Mouse (Mus musculus) kidney, adult 18-20 months (tissue): Measurements from ENCODE around the gene Kcp.

Source experiments
- DNase-seq: peaks from one replicate; pipeline ENCODE4 v3.0.0; 2021

The Kcp gene

DNA sequence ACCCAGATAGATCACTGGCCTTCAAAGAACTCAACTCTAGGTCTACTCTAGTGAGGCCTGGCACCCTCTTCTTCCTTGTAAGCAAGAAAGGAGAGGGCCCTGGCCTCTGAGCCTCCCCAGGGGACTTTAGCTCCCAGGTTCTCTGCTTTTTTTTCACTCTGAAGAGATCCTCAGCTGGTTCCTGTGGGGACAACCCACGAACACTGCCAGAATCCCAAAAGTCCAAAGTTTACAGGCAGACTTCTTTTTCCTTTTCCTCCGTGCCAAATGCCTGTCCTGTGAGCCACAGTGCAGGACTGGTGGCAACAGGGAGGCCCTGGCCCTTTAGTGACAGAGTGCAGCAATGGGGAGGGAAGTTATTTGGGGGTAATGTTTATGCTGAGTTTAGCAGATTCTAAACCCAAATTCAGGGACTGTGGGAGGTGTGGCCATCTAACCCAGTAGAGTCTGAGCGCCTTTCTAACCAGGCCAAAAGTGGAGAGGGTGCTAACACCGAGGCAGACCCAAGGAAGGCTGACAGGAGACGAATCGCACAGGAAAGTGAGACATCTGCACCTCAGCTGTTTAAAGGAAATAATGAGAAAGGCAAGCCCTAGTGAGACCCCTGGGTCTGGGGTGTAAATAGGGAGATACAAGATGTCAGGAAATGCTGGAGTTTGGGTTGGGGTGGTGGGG, 15.0 kb upstream of the Kcp start:
- peak; percentile 37 for DNase-seq

DNA sequence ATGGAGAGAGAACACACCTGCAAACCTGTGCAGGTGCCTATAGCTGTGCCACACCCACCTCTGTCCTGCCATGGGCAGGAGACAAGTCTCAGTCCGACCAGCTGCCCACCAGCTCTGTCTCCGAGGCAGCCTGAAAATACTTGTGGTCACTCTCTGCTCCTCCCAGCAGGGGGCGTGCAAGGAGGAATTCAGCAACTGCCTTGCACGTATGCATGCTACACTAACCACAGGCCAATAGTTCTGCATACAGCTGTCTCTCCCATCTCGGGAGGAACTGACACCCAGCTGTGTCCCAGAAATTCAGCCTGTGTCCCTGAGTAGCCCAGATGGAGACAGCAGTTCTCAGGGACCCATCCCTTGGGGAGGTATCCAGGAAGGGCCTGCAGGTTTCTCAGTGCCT, 9.4 kb upstream of the Kcp start:
- DNase-seq, result peak; percentile 74

DNA sequence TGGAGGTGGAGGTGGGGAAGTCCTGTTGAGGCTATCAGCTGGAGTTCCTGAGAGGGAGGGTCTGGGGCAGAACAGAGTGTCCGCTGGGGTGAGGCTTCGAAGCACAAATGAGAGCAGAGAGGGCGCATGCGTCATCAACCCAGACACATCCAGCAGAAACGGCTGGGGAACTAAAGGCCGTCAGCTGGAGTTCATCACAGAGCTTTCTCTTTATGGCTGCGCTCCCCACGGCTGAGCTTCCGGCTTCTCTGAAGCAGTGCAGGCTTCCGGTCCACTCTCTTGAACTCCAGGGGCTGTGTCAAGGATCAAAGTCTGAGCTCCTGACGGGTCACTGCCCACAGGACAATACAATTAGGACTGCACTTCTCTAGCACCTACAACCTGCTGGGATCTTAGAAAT, 5.5 kb upstream of the Kcp start:
- peak; percentile 67 for DNase-seq

DNA sequence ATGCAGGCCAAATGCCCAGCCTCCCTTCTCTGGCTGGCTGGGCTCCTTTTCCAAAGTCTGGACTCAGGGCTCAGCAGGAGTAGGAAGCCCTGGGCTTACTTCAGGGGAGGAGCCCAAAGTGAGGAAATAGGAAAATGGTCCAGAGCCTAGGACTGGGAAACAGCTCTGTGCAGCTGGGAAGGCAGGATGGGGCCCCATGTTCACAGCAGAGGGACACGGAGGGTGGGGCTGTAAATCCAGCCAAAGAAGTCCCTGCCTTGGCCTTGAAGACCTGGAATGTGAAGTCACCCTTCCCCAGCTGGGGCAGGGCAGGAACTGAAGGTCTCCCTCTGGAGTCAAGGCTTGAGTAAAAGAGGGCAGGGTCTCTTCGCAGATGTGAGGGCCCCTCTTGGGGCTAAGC, 1.3 kb upstream of the Kcp start:
- no peak for DNase-seq

DNA sequence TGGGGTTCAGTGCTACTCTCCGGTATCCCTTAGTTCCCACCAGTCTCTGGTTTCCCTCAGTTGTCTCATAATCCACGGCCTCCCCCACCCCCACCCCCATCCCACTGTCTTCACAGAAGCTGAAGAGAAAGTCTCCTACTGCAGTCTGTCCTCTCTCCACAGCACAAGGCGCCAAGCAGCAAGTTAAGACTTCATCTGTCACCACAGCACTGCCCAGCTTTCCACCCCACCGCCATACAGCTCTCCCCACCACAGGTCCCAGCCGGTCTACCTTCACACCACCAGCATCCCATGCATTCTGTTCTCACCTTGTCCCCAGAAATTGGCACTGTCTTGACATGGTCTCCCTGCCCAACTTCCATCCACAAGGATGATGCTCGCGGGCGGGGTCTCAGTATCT, 918 bp downstream of the Kcp start:
- DNase-seq, result no peak

DNA sequence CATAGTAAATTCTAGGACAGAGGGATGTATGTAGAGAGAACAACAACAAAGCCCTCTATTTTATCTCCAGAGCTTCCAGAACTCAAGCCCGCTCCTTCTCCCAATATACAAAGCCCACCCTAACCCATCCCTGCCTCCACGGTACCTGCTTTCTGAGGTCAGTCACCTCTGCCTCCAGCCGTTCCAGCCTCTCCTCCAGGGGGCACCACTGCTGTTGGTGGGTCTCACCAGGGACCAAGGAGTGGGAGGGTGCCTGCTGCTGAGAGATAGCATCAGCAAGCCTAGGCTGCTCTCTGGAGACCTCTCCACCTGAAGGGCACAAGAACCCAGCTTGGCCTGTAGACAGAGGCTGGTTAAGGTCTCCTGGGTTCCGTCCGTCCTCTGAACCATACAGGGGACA, 2.3 kb downstream of the Kcp start:
- DNase-seq, result no peak

DNA sequence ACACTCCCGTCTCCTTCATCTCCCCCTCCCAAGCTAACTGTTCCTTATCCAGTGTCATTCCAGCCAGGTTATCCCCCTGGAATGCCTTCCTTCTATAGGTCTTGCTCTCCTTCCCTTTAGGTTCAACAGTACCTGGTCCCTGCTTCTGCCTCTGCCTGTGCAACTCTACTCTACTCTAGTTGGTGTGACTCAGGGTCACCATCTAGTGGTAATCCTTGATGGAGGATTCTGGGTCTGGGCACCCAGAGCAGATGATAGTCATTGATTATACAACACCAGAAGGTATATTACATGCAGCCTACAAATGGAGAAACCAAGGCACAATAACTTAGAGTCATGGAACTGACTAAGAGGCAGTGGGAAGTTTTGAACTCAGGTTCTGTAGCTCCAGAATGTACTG, 6.2 kb downstream of the Kcp start:
- no peak for DNase-seq

DNA sequence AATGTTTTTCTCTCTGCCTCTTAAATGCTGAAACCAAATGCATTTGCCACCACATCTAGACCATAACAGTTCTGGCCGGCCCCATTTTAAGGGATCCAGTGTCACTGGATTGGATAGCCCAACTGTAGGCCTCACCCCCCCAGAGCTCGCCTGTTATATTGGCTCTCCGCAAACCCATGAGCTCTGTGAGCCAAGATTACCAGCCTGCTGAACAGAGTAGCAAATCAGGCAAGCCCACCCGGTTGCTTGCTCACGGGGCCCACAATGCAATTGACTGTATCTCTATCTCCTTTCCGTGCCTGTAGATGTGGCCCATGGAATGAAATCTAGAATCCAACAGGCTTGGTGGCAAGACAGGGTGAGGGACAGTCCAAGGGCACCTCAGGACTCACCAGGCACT, 6.9 kb downstream of the Kcp start:
- no peak for DNase-seq

DNA sequence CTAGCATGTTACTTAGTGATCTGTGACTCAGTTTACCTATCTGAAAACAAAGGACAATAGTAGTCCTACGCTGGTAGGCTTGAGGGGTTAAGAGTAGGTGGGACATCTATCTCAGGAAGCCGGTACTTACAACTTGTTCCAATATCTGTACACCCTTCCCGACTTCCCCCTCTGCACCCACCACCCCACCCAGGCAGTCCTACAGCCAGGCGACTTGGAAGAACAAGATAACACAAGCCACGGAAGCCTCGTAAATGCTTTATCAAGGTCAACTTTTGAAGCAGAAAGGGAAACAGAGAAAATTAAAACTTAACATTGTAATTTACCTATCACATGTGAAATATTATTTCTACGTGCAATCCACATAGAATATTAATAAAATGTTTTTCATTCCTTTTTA, 7.6 kb downstream of the Kcp start:
- DNase-seq, result no peak

DNA sequence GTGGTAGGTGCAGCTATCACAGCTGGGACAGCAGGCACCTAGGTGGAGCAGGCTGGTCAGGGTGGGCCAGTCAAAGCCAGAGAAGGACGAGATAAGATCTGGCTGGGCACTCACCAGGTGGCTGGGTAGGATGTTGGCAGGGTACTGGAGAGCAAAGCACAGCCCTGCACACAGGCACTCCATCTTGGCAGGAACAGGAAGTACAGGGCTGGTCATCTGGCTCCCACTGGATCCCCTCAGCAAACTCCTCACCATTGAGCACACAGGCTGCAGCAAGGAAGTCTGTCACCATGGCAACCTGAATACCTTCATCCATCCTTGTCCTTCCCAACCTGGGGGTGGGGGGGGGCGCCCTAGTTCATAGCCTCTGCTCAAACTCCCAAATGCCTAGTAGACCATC, 10.0 kb downstream of the Kcp start:
- DNase-seq, result no peak

DNA sequence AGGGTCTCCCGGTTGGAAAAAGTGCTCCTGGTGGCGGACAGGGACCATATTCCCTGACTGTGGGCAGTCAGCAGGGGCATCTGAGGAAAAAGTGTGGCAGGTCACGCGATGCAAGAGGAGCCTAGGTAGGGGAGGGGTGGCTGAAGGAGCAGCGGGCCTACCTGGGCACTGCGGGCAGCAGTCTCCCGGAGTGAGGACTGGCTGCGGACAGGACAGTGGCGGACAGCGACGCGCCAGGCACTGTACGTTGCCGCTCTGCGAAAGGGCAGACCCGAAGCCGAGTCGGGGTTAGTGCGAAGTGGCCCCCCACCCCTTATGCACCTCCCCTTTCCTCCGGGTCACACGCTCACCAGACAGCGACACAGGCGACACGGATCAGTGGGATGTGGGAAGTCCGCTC, 11.5 kb downstream of the Kcp start:
- no peak for DNase-seq

DNA sequence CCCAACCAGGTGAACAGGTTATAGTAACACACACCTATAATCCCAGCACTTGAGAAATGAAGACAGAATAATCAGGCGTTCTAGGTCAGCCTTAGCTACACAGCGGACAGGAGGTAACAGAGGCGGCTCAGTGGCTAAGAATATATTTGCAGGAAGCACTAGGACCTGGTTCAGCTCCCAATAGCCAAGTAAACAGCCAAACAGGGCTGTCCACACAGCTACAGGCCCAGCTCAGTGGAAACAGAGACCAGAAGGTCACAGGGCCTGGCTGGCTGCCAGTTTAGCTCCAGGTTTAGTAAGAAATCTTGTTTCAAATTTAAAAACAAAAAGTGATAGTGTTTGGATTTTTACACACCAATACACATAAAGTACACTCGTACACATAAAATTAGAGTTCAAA, 13.7 kb downstream of the Kcp start:
- peak; percentile 40 for DNase-seq

DNA sequence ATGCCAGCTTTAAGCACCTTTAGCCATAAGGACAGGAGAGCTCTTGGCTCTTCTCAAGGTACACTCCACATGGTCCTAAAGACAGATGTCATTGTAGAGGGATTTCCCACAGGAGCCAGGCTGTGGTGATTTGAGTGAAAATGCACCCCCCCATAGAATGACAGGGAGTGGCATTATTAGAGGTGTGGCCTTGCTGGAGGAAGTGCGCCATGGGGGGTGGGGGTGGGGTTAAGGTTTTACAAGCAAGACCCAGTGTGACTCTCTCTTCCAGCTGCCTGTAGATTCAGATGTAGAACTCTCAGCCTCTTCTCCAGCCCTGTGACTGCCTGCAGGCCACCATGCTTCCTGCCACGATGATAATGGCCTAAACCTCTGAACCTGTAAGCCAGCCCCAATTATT, 21.8 kb downstream of the Kcp start:
- no peak for DNase-seq

DNA sequence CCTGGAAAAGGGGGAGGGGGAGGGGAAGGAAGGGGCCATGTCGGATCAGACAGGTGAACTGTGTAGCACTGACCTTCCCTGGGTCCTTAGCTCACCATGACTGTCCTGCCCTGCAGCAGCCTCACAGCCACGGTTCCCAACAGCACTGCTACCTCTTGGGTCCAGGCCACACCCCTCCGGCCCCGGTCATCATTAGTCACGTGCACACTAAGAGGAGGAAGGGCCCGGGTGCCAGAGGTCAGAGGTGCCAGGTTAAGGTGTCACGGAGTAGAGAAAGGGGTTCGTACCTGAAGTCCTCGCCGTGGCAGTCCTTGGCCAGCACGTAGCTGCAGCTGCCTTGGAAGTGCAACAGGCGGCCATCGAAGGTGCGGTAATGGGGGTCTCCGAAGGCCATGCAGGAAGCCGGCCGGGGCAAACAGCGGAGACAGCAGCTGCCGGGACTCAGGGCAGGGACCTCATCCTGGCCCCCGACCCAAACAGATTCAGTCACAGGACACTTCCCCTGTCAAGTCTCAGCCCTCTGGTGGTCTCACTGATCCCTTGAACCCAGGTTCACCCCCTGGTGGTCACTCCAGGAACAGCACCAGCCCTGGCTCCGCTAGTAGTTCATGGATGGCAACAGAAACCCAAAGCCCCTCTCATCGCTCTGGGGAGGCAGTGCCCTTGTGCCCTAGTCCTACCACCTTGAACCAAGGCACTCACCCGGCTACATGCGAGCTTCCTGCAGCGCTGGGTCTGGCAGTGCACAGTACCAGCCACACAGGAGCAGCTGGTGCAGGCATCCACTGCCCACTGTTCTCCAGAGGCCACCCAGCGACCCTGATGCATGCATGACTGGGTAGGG, 22.8 kb downstream of the Kcp start:
- DNase-seq, result peak; percentile 71

DNA sequence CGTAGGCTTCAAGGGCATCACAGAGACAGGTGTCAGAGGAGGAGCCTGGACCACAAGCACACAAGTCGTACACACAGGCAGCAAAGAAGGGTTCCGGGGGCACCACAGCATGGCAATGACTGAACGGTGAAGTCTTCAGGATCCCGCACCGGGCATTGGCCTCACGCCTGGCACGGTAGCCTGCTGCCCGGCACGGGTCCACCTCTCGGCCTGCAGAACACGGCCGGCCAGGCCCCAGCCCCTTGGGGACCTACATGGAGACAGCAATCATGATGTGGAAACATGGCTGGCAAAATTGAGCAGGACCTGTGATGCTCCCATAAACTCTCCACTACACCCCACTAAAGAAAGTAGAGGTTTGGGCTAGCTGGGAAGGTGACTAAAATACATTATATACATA, 25.1 kb downstream of the Kcp start:
- no peak for DNase-seq

DNA sequence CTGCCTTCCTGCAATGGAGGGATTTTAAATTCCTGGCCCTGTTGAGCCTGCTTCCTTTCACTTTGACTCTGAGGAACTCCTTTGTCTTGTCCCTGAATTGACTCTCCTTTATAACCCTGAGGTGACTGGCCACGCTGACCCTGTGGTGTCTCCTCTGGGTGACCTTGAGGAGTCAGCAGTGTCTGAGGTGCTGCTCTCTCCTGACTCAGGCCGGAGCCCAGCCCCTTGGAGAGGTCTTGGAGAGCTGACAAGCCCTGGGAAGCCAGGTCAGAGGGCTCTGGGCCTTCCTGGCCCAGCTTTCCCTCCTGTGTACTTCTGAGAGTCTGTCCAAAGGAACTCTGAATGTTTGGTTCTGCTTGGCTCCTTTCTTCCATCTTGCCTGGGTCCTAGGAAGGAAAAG, 33.0 kb downstream of the Kcp start:
- DNase-seq, result peak; percentile 50

DNA sequence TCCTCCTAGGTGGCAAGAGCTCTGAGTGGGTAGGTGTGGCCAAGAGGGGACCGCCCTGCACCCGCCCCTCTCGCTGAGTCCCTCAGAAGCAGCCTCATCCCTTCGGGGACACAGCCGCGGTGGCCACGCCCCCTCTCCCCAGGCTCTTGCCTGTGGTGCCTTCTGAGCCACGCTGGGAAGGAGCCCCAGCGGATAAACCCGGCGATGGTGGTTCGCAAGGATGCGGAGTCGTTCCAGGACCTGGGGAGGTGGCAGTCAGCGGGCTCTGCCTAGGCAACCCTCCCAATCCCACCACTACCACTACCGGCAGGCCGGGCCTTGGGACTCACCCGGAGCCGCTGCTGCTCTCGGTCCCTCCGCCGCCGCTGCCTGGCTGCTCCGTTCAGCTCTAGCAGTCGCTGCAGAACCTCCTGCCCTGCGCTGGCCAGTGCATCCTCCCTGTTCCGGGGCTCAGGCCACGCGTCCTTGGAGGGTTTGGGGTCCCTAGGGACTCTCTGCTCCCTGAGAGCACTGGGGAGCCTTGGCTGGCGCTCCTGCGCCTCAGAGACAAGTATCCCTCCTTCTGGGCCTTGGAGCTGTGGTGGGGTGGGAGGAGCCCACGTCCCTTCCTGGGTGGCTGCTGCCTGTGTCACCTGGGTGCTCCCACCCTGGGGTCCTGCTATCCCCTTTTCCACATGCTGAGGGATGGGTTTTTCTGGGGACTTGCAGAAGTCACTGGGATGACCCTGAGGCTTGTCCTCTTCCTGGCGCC, 33.6 kb downstream of the Kcp start:
- DNase-seq, result peak; percentile 90

DNA sequence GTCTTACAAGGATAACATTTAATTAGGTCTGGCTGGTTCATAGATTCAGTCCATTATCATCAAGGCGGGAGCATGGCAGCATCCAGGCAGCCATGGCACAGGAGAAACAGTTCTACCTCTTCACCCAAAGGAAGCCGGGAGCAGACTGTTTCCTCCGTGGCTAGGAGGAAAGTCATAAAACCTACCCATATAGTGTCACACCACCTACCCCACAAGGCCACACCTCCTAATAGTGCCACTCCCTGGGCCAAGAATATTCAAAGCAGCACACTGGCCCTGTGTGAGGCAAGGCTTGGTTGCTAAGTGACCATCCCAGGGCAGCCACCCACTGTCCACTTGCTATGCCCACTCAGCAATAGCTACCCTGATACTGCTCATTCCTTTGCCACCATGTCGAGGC, 36.6 kb downstream of the Kcp start, which contains the start of gene Atp6v1fnb:
Gene Atp6v1fnb (plus strand): TSS at position 301 of the 400 bp plus-strand sequence.
- DNase-seq, result no peak

DNA sequence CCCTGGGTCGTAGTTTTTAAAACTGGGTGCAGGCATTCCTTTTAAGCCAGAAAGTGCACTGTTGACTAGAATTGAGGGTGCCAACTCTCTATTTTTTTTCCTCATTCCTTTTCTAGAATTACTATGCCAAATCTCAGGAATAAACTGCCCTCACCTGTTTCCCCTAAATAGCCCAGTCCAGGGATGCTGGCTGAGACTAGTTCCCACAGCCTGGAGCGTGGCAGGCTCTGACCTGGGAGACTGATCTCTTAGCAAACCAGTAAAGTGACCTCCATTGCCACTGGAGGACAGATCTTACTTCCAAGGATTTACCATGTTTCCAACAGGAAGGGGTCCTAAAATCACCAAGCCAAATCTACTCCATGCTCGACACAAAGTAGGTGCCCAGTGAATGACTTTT, 38.9 kb downstream of the Kcp start:
- peak; percentile 42 for DNase-seq

DNA sequence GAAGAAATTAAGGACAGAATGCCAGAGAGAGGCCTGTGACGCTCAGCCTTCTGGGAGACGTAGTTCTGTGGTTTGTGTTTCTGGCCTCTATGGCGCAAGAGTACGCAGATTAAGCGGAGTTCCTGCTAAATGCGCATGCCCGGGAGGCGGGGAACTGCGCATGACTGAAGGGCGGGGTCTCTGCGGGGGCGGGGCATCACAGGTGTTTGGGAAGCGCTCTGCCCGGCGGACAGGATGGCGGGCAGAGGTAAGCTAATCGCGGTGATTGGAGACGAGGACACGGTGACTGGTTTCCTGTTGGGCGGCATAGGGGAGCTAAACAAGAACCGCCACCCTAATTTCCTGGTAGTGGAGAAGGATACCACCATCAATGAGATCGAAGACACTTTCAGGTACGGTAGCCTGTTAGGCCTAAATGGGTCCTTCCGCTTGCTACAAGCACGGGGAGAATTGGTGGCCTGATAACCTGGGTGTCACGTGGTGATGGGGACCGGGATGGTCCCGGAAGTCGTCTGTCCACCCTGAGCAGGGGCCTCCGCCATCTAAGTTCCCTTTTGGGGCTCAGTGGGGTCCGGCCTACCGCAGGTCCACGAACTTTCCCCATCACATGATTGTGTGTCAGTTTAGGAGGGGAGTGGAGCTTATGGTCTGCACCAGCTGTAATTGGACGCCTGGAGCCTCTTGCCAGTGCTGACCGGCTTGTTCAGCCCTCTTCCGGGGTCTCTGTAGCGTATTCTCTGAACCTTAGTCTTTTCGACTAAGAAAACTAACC, 40.0 kb downstream of the Kcp start, which contains the start of gene Atp6v1f:
Gene Atp6v1f (plus strand): TSS at position 136 of the 772 bp plus-strand sequence.
- peak; percentile 92 for DNase-seq

DNA sequence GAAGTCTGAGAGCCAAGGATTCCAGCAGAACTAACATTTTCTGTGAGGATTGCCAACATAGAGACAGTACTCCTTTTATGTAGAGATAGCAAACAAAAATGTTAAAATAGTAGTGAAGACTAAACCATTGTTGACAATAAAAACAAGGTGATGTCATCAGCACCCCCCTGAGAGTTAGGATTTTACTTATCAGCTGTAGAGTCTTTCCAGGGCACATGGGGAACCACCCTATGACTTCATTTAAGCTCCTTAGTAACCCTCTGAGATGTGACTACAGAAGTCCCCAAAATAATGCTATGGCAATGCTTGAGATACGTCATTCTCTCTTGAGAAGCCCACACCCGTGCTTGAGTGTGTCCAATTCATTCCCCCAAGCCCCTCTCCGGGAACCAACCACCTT, 44.4 kb downstream of the Kcp start:
- DNase-seq, result no peak

DNA sequence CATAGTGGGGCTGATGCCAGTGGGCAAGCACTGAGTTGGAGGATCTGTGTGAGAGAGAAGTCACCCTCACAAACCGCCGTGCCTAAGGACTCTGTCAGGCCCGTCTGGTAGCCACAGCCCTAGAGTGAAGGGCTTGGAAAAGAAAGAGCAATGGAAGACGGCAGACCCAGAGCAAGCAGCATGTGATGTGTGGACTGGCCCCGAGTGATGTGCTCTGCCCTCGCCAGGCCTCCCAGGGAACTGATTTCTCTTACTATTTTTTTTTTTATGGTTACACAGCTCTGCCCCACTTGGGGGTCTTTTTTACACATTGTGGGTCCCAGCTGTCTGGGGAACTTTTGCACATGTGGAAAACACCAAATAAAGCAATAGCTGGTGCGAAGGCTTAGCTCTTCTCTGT, 46.2 kb downstream of the Kcp start:
- DNase-seq, result no peak

DNA sequence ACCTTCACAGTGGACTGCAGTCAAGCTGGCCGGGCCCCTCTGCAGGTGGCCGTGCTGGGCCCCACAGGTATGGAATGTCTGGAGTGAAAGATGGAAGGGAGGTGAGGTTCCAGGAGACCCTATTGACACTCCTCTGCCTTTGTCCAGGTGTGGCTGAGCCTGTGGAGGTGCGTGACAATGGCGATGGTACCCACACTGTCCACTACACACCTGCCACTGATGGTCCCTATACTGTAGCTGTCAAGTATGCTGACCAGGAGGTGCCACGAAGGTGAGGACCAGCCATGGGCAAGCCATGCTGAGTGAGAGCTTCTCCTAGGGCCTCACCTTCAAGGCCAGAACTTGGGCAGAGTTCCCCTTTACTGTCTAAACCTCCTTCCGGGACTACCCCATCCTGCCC, 57.1 kb downstream of the Kcp start:
- DNase-seq, result no peak
